Mouse (Mus musculus) midbrain, embryonic 16.5 days (tissue): ENCODE data around the gene 4930402F06Rik. TPM values are rescaled to one million over a fixed set of nuclear protein-coding genes. Genes with fewer than 3 reads are reported as not detected.

ENCODE experiments used
- ATAC-seq: fragments of 200-750 bp; cut with Nextera tagmentation; 2 replicates; pipeline ENCODE4 v1.8.0; 2017; ENCODE audit warnings: moderate TSS enrichment
- H3K27ac ChIP-seq: fragments of 300-500 bp; sonication (generic); 2 replicates; pipeline ENCODE4 v1.5.1; 2014; ENCODE audit warnings: mild to moderate bottlenecking, low read length, mixed read lengths
- H3K27me3 ChIP-seq: fragments of 300-500 bp; sonication (generic); 2 replicates; pipeline ENCODE4 v1.6.1; 2014; ENCODE audit warnings: low read depth, low read length, mixed read lengths; ENCODE audit not compliant: control insufficient read depth, insufficient read depth
- H3K36me3 ChIP-seq: fragments of 300-500 bp; sonication (generic); 2 replicates; pipeline ENCODE4 v1.6.1; 2014; ENCODE audit warnings: mild to moderate bottlenecking, low read length, moderate library complexity, mixed read lengths; ENCODE audit not compliant: control insufficient read depth, insufficient read depth
- H3K4me1 ChIP-seq: fragments of 300-500 bp; sonication (generic); 2 replicates; pipeline ENCODE4 v1.6.1; 2014; ENCODE audit warnings: mild to moderate bottlenecking, low read length, mixed read lengths; ENCODE audit not compliant: control insufficient read depth, insufficient read depth
- H3K4me2 ChIP-seq: fragments of 300-500 bp; sonication (generic); 2 replicates; pipeline ENCODE4 v1.6.1; 2014; ENCODE audit warnings: mild to moderate bottlenecking, low read length, mixed read lengths
- H3K4me3 ChIP-seq: fragments of 300-500 bp; sonication (generic); 2 replicates; pipeline ENCODE4 v1.5.1; 2014; ENCODE audit warnings: low read depth, mild to moderate bottlenecking, low read length, moderate library complexity, mixed read lengths
- H3K9ac ChIP-seq: fragments of 300-500 bp; sonication (generic); 2 replicates; pipeline ENCODE4 v1.6.1; 2014; ENCODE audit warnings: low read depth, low read length, mixed read lengths
- H3K9me3 ChIP-seq: fragments of 300-500 bp; sonication (generic); replicated peaks from 2 replicates; pipeline ENCODE4 v1.6.1; 2014; ENCODE audit warnings: mild to moderate bottlenecking, low read length, mixed read lengths; ENCODE audit not compliant: control insufficient read depth, poor library complexity, severe bottlenecking
- WGBS: fragments of 180-500 bp; shearing (Covaris S2); extraction: QIAGEN DNeasy Blood & Tissue Kit; methylation state at CpG from one replicate; pipeline ENCODE4 v1.1.7; 2014; 5-methylcytosine and 5-hydroxymethylcytosine counted together
- polyA plus RNA-seq: library from polyadenylated mRNA; unstranded; fragments of >200 nt; fragmentation: Nextera tagmentation; extraction: Ambion mirVana; gene quantifications from 2 replicates; pipeline ENCODE4 v1.2.1, GENCODE M21; 2015

The 4930402F06Rik gene
- polyA plus RNA-seq, 1 experiment from 2014 or later = not detected

DNA sequence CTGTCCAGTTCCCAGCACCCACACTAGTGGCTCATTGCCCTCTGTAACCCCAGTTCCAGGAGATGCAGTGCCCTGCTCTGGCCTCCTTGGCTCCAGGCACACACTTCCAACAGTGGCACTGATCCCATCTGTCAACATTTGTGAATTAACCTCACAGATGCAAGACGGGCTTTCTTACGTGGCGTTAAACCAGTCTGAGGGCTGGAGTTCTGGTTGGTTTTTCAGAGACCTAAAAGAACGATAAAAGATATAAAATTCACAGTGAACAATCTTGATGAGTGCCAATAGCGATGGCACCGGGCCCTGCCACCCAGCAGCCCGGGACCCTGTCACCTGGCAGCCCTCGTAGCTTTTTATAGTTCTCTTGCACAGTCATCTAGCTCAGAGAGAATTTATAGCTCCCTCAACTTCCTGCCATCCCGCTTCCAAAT, 11.5 kb downstream of the 4930402F06Rik start:
- H3K9ac ChIP-seq = no peak overlapping the region
- no peaks in the 10 kb centered on the region for H3K27me3 ChIP-seq
- no peak overlapping the region for H3K27ac ChIP-seq
- no peaks in the 10 kb centered on the region for H3K4me1 ChIP-seq
- ATAC-seq = no peak
- no peak overlapping the region for H3K4me2 ChIP-seq
- no peaks in the 10 kb centered on the region for H3K9me3 ChIP-seq
- H3K36me3 ChIP-seq = no peaks in the 10 kb centered on the region
- WGBS = 84% methylated on average over 9 of the region's 9 CpGs
- no peak overlapping the region for H3K4me3 ChIP-seq

DNA sequence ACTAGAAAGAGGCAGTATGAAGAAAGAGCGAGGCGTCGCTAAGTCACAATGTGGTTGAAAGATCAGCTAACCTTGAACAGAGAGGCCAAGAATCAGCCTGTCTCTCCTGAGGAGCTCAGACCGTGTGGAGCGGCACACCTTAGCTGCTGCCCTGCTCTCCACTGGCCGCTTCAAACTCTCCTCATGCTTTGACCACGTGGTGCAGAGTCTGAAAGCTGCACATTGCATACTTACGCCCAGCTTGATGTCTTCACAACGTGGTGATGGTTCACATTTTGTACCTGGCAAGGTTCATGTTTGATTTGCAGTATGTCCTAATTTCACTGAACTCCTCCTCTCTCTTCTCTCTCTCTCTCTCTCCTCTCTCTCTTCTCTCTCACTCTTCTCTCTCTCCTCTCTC, 17.7 kb downstream of the 4930402F06Rik start:
- Histone ChIP-seq H3K4me2 (no peak overlapping the region), H3K9me3 (no peaks in the 10 kb centered on the region), H3K9ac (no peak overlapping the region), H3K27ac (no peak overlapping the region), H3K4me3 (no peak overlapping the region), H3K27me3 (no peaks in the 10 kb centered on the region), H3K4me1 (no peaks in the 10 kb centered on the region), H3K36me3 (no peaks in the 10 kb centered on the region)
- 72% methylated on average over 9 of the region's 9 CpGs for WGBS
- ATAC-seq = no peak

DNA sequence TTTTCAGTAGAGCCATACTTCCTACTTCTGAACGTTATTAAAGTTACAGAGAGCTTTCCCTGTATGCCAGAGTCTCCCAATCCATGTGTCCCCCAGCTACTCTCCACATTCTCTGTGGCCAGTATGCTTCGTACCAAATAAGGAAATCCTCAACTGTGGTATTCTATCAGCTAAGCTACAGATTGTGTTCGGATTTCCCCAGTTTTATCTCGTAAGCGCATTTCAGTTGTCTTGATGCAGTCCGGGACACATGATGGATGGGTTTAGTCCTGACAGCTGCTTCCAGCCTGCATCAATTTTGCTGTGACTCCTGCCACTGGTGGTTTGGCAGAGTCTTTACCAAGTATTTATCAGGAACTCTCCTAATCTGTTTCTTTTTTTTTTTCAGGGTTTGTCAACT, 19.4 kb downstream of the 4930402F06Rik start:
- 82% methylated on average over 6 of the region's 6 CpGs for WGBS
- ATAC-seq = no peak
- Histone ChIP-seq H3K4me2 (no peak overlapping the region), H3K9me3 (no peaks in the 10 kb centered on the region), H3K27me3 (no peaks in the 10 kb centered on the region), H3K9ac (no peak overlapping the region), H3K27ac (no peak overlapping the region), H3K4me1 (no peaks in the 10 kb centered on the region), H3K36me3 (no peaks in the 10 kb centered on the region), H3K4me3 (no peak overlapping the region)

DNA sequence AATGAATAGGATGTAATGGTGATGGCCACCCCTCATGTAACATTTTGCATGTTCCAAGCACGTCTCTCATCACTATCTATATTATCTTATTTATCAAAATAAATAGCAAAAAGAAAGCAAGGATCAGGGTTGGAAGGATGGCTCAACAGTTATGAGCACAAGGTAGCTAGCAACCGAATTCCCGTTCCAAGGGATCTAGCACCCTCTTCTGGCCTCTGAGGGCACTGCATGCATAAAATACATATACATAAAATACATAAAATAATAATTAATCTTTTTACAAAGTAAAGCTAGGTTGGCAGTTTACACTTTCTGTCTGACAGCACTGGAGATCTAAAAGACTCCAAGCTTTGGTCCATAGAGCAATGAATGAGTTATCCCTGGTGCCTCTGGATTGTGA, 24.0 kb downstream of the 4930402F06Rik start:
- no peaks in the 10 kb centered on the region for H3K27me3 ChIP-seq
- 16% methylated on average over 3 of the region's 3 CpGs for WGBS

DNA sequence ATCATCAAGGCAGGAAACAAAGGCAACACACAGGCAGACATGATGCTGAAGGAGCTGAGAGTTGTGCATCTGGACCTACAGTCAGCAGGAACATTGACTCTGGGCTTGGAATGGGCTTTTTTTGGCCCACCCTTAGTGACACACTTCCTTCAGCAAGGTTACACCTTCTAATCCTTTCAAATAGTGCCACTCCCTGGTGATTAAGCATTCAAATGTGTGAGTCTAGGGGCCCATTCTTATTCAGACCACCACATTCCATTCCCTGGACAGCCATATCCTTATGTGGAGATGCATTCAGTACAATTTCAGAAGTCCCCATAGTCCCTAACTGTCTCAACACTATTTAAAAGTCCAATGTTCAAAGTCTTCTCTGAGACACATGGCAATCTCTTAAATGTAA, 26.3 kb downstream of the 4930402F06Rik start:
- no peak overlapping the region for H3K4me2 ChIP-seq

More for the DNA sequence above, 24.0 kb downstream of the 4930402F06Rik start:
- ATAC-seq = no peak
- Histone ChIP-seq H3K4me3 (no peak overlapping the region), H3K36me3 (no peaks in the 10 kb centered on the region), H3K9ac (no peak overlapping the region), H3K4me2 (no peak overlapping the region), H3K9me3 (no peaks in the 10 kb centered on the region), H3K4me1 (no peaks in the 10 kb centered on the region), H3K27ac (no peak overlapping the region)

DNA sequence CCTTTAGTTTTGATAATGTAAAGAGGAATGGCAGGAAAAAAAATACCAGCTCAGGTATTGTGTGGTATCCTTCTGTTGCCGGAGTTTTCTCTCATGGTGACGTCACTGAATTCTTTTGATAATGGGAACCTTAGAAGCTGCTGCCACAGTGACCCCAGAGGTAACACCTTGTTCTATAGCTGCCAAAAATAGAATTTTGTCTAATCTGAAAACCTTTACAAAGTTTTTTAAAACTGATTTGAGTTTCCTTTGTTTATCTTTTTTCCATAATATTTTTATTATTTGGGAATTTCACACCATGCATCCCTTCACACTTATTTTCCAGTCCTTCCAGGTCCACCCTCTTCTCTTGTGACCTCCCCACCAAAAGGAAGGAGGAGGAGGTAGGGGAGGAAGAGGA, 29.3 kb downstream of the 4930402F06Rik start, which contains the start of gene 4930568D16Rik:
Gene 4930568D16Rik, minus strand, starts transcription at position 101 of the 400 bp plus-strand sequence.
- no peaks in the 10 kb centered on the region; the same call in 1 of the 2 replicates for H3K9me3 ChIP-seq
- no peaks in the 10 kb centered on the region for H3K36me3 ChIP-seq
- H3K4me2 ChIP-seq = no peak within 1 kb of the TSS
- ATAC-seq = no peak
- 79% methylated on average over 2 of the region's 2 CpGs for WGBS
- no peaks in the 10 kb centered on the region for H3K27me3 ChIP-seq
- H3K27ac ChIP-seq = no peak within 1 kb of the TSS
- no peaks in the 10 kb centered on the region for H3K4me1 ChIP-seq
- no peak within 1 kb of the TSS for H3K4me3 ChIP-seq
- no peak within 1 kb of the TSS for H3K9ac ChIP-seq

More for the DNA sequence above, 26.3 kb downstream of the 4930402F06Rik start:
- Histone ChIP-seq H3K36me3 (no peaks in the 10 kb centered on the region), H3K4me1 (no peaks in the 10 kb centered on the region), H3K27ac (no peak overlapping the region), H3K9ac (no peak overlapping the region), H3K4me3 (no peak overlapping the region), H3K9me3 (no peaks in the 10 kb centered on the region), H3K27me3 (no peaks in the 10 kb centered on the region)
- no peak for ATAC-seq

DNA sequence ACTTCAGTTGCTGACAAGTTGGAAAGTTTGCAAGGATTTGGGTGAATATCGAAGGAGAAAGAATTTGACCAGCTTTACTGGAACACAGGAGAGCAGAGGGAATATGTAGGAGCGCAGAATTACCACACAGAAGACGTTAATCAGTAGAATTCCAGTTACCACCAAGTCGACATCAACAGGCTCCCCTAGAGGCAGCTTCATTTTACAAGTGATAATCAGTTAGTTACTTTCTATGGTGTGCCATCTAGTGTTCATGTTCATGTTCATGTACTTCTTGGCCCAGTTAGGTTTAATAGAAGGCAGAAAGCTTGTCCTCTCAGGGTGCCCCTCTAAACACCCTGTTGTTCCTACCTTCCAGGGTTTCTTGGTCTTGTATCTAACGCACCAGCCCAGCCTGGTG, 47.8 kb downstream of the 4930402F06Rik start:
- H3K4me3 ChIP-seq = no peak overlapping the region
- no peaks in the 10 kb centered on the region for H3K9me3 ChIP-seq
- no peak overlapping the region for H3K9ac ChIP-seq
- H3K4me1 ChIP-seq = no peaks in the 10 kb centered on the region
- H3K4me2 ChIP-seq = no peak overlapping the region
- no peak for ATAC-seq
- H3K27ac ChIP-seq = no peak overlapping the region
- no peaks in the 10 kb centered on the region for H3K36me3 ChIP-seq
- no peaks in the 10 kb centered on the region for H3K27me3 ChIP-seq
- WGBS = 59% methylated on average over 5 of the region's 5 CpGs

DNA sequence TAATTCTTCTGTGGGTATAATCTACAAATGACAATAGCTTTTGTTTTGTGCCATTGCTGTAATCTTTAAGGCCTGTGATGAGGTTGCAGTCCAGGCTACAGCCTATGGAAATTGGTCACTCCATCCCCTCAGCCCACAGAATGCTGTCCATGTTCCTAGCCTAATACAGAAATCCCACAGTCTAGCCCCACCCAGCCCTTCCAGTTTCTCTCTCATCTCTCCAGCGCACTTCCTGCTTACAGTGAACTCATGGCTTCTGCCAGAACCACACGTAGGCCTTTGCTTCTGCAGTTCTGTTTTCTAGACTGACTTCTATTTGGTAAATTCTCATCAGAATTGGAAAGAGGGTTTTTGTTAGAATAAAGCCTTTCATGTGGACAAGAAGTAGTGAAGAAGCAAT, 51.0 kb downstream of the 4930402F06Rik start:
- Histone ChIP-seq H3K9me3 (no peaks in the 10 kb centered on the region), H3K4me2 (no peak overlapping the region), H3K9ac (no peak overlapping the region), H3K4me3 (no peak overlapping the region), H3K27me3 (no peaks in the 10 kb centered on the region), H3K36me3 (no peaks in the 10 kb centered on the region), H3K4me1 (no peaks in the 10 kb centered on the region), H3K27ac (no peak overlapping the region)
- 83% methylated on average over 2 of the region's 2 CpGs for WGBS
- no peak for ATAC-seq

DNA sequence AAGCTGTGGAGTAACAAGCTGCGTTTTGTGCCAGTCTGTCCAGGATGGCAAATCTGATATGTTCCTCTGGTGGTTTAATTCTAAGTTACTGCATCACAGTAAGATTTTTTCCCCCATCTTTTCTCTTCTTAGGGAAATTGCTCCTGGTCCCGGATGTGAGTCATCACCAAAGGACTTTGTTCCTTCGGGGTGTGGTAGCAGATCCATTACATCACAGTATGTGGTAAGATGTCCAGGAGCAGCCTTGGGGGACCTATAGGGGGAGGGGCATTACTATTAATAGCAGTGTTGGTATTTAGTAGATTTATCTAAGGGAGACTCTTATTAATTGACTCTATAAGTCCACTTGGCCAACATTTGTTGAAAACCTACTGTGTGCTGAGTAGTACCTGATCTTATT, 54.4 kb downstream of the 4930402F06Rik start:
- 87% methylated on average over 3 of the region's 3 CpGs for WGBS
- no peak overlapping the region for H3K27ac ChIP-seq
- ATAC-seq = no peak
- H3K4me2 ChIP-seq = no peak overlapping the region
- H3K27me3 ChIP-seq = no peaks in the 10 kb centered on the region
- H3K9me3 ChIP-seq = no peaks in the 10 kb centered on the region
- no peaks in the 10 kb centered on the region for H3K4me1 ChIP-seq
- H3K4me3 ChIP-seq = no peak overlapping the region
- no peaks in the 10 kb centered on the region for H3K36me3 ChIP-seq
- no peak overlapping the region for H3K9ac ChIP-seq
